Mouse (Mus musculus): ENCODE measurements at regions not wholly inside any gene's neighbourhood (a gene's known extent, or its start where the extent isn't known, plus 50 kb on each side); places are given as distances from the start of the nearest gene placed in this dataset.

GRCm38 (mm10) chr8:8821119-8821518 lies 130.8 kb upstream of the Arglu1 start:
- WGBS: 11% methylated on average over 6 of the region's 6 CpGs
- Histone ChIP-seq H3K27me3 (ENCODE audit: insufficient read depth, low read length) (no peaks in the 10 kb centered on the region), H3K36me3 (ENCODE audit: insufficient read depth) (no peaks in the 10 kb centered on the region), H3K9me3 (ENCODE audit: low read depth, low read length) (no peaks in the 10 kb centered on the region), H3K4me2 (peak overlapping the region; percentile 33; the same call in 1 of the 2 replicates), H3K9ac (no peak overlapping the region), H3K27ac (ENCODE audit: low read depth) (peak overlapping the region; percentile 79), H3K4me3 (ENCODE audit: low read depth, low read length) (no peak overlapping the region), H3K4me1 (ENCODE audit: insufficient read depth) (peaks cover 25% of the 10 kb centered on the region)
- ATAC-seq (ENCODE audit: insufficient read depth) (peak; percentile 83), DNase-seq (peak; percentile 97)
- TF ChIP-seq CTCF (IDR thresholded peaks at IDR 0.05; ENCODE audit: low read depth): no peak

- Histone ChIP-seq H3K4me2 (peak overlapping the region; percentile 33; the same call in 1 of the 2 replicates), H3K4me1 (ENCODE audit: insufficient read depth) (peaks cover 25% of the 10 kb centered on the region), H3K4me3 (ENCODE audit: low read depth, low read length) (no peak overlapping the region), H3K9ac (no peak overlapping the region), H3K9me3 (ENCODE audit: low read depth, low read length) (no peaks in the 10 kb centered on the region), H3K27me3 (ENCODE audit: insufficient read depth, low read length) (no peaks in the 10 kb centered on the region), H3K27ac (ENCODE audit: low read depth) (peak overlapping the region; percentile 79), H3K36me3 (ENCODE audit: insufficient read depth) (no peaks in the 10 kb centered on the region)
- WGBS: 32% methylated on average over 6 of the region's 6 CpGs
- no peak for TF ChIP-seq CTCF (IDR thresholded peaks at IDR 0.05; ENCODE audit: low read depth)
- DNase-seq (peak; percentile 84), ATAC-seq (ENCODE audit: insufficient read depth) (peak; percentile 87)
Measured at GRCm38 (mm10) chr8:8820614-8821013, 130.3 kb upstream of the Arglu1 start.

- no peak overlapping the region for H3K4me2 ChIP-seq
- no peak overlapping the region for H3K9ac ChIP-seq
- H3K4me1 ChIP-seq (ENCODE audit: insufficient read depth): peaks cover 25% of the 10 kb centered on the region
- DNase-seq (peak; percentile 60), ATAC-seq (ENCODE audit: insufficient read depth) (no peak)
- no peaks in the 10 kb centered on the region for H3K27me3 ChIP-seq (ENCODE audit: insufficient read depth, low read length)
- no peaks in the 10 kb centered on the region for H3K36me3 ChIP-seq (ENCODE audit: insufficient read depth)
- H3K27ac ChIP-seq (ENCODE audit: low read depth): no peak overlapping the region
- TF ChIP-seq CTCF (IDR thresholded peaks at IDR 0.05; ENCODE audit: low read depth): no peak
- no peaks in the 10 kb centered on the region for H3K9me3 ChIP-seq (ENCODE audit: low read depth, low read length)
- 62% methylated on average over 9 of the region's 9 CpGs for WGBS
- no peak overlapping the region for H3K4me3 ChIP-seq (ENCODE audit: low read depth, low read length)
Measured at GRCm38 (mm10) chr8:8819233-8819931, 129.1 kb upstream of the Arglu1 start.

- TF ChIP-seq CTCF (IDR thresholded peaks at IDR 0.05; ENCODE audit: low read depth): no peak
- WGBS: 60% methylated on average over 5 of the region's 5 CpGs
- Histone ChIP-seq H3K4me3 (ENCODE audit: low read depth, low read length) (no peak overlapping the region), H3K4me2 (peak overlapping the region; percentile 40), H3K27me3 (ENCODE audit: insufficient read depth, low read length) (no peaks in the 10 kb centered on the region), H3K9ac (no peak overlapping the region), H3K4me1 (ENCODE audit: insufficient read depth) (0 out of 2 replicates have a peak, but pooled peaks cover 4% of the 10 kb centered on the region), H3K27ac (ENCODE audit: low read depth) (peak overlapping the region; percentile 61), H3K9me3 (ENCODE audit: low read depth, low read length) (no peaks in the 10 kb centered on the region), H3K36me3 (ENCODE audit: insufficient read depth) (no peaks in the 10 kb centered on the region)
- ATAC-seq (ENCODE audit: insufficient read depth): no peak; the same call in 1 of the 2 replicates
- DNase-seq: no peak
Measured at GRCm38 (mm10) chr8:8812807-8813167, 122.5 kb upstream of the Arglu1 start.

GRCm38 (mm10) chr8:8812051-8812806 lies 121.9 kb upstream of the Arglu1 start:
- WGBS: 46% methylated on average over 21 of the region's 21 CpGs
- peak overlapping the region; percentile 40 for H3K4me2 ChIP-seq

GRCm38 (mm10) chr8:8810928-8811327 lies 120.6 kb upstream of the Arglu1 start:
- 34% methylated on average over 4 of the region's 4 CpGs for WGBS
- Histone ChIP-seq H3K36me3 (ENCODE audit: insufficient read depth) (no peaks in the 10 kb centered on the region), H3K9me3 (ENCODE audit: low read depth, low read length) (no peaks in the 10 kb centered on the region), H3K9ac (no peak overlapping the region; the same call in 1 of the 2 replicates), H3K4me1 (ENCODE audit: insufficient read depth) (0 out of 2 replicates have a peak, but pooled peaks cover 4% of the 10 kb centered on the region), H3K4me3 (ENCODE audit: low read depth, low read length) (no peak overlapping the region), H3K4me2 (no peak overlapping the region), H3K27me3 (ENCODE audit: insufficient read depth, low read length) (no peaks in the 10 kb centered on the region), H3K27ac (ENCODE audit: low read depth) (no peak overlapping the region)
- no peak for DNase-seq
- TF ChIP-seq CTCF (IDR thresholded peaks at IDR 0.05; ENCODE audit: low read depth): no peak
- ATAC-seq (ENCODE audit: insufficient read depth): no peak

More at GRCm38 (mm10) chr8:8812051-8812806, 121.9 kb upstream of the Arglu1 start:
- Histone ChIP-seq H3K9me3 (ENCODE audit: low read depth, low read length) (no peaks in the 10 kb centered on the region), H3K36me3 (ENCODE audit: insufficient read depth) (no peaks in the 10 kb centered on the region), H3K4me3 (ENCODE audit: low read depth, low read length) (no peak overlapping the region), H3K27me3 (ENCODE audit: insufficient read depth, low read length) (no peaks in the 10 kb centered on the region), H3K4me1 (ENCODE audit: insufficient read depth) (0 out of 2 replicates have a peak, but pooled peaks cover 4% of the 10 kb centered on the region), H3K9ac (no peak overlapping the region), H3K27ac (ENCODE audit: low read depth) (peak overlapping the region; percentile 61)
- ATAC-seq (ENCODE audit: insufficient read depth) (peak; percentile 95), DNase-seq (peak; percentile 89)
- peak; percentile 26; the same call in 1 of the 2 replicates for TF ChIP-seq CTCF (IDR thresholded peaks at IDR 0.05; ENCODE audit: low read depth)

GRCm38 (mm10) chr8:8809835-8810439 lies 119.6 kb upstream of the Arglu1 start:
- H3K9me3 ChIP-seq (ENCODE audit: low read depth, low read length): no peaks in the 10 kb centered on the region
- H3K9ac ChIP-seq: no peak overlapping the region
- H3K36me3 ChIP-seq (ENCODE audit: insufficient read depth): no peaks in the 10 kb centered on the region
- H3K27ac ChIP-seq (ENCODE audit: low read depth): no peak overlapping the region
- no peak overlapping the region for H3K4me2 ChIP-seq
- no peak for ATAC-seq (ENCODE audit: insufficient read depth)
- H3K4me3 ChIP-seq (ENCODE audit: low read depth, low read length): no peak overlapping the region
- DNase-seq: no peak
- H3K4me1 ChIP-seq (ENCODE audit: insufficient read depth): 0 out of 2 replicates have a peak, but pooled peaks cover 4% of the 10 kb centered on the region
- TF ChIP-seq CTCF (IDR thresholded peaks at IDR 0.05; ENCODE audit: low read depth): no peak
- 54% methylated on average over 9 of the region's 9 CpGs for WGBS
- H3K27me3 ChIP-seq (ENCODE audit: insufficient read depth, low read length): no peaks in the 10 kb centered on the region
